Mouse (Mus musculus) midbrain, postnatal 0 days (tissue): ENCODE data around the gene Cma2. TPM values are rescaled to one million over a fixed set of nuclear protein-coding genes. Genes with fewer than 3 reads are reported as not detected.
A peak's percentile ranks its signal among the peaks of the same experiment; 100 is the strongest.

ENCODE experiments used
- ATAC-seq: fragments of 200-750 bp; cut with Nextera tagmentation; 2 replicates; pipeline ENCODE4 v1.8.0; 2017; ENCODE audit warnings: moderate number of reproducible peaks, mild to moderate bottlenecking, moderate TSS enrichment, moderate library complexity; ENCODE audit not compliant: low FRiP score
- DNase-seq: peaks from one replicate; pipeline ENCODE4 v3.0.0-alpha.2; 2015; ENCODE audit warnings: low spot score
- H3K27ac ChIP-seq: fragments of 300-500 bp; sonication (generic); 2 replicates; pipeline ENCODE4 v1.5.1; 2014; ENCODE audit warnings: low read depth, mild to moderate bottlenecking, low read length, mixed read lengths
- H3K27me3 ChIP-seq: fragments of 300-500 bp; sonication (generic); 2 replicates; pipeline ENCODE4 v1.6.1; 2014; ENCODE audit warnings: low read length, control low read depth, mixed read lengths; ENCODE audit not compliant: insufficient read depth
- H3K36me3 ChIP-seq: fragments of 300-500 bp; sonication (generic); 2 replicates; pipeline ENCODE4 v1.6.1; 2014; ENCODE audit warnings: low read length, control low read depth, mixed read lengths; ENCODE audit not compliant: insufficient read depth
- H3K4me1 ChIP-seq: fragments of 300-500 bp; sonication (generic); 2 replicates; pipeline ENCODE4 v1.6.1; 2014; ENCODE audit warnings: mild to moderate bottlenecking, control low read depth, antibody characterized with exemption, low read length, mixed read lengths; ENCODE audit not compliant: insufficient read depth
- H3K4me2 ChIP-seq: fragments of 300-500 bp; sonication (generic); 2 replicates; pipeline ENCODE4 v1.6.1; 2014; ENCODE audit warnings: low read depth, mild to moderate bottlenecking, low read length, mixed read lengths; ENCODE audit not compliant: poor library complexity, severe bottlenecking
- H3K4me3 ChIP-seq: fragments of 300-500 bp; sonication (generic); 2 replicates; pipeline ENCODE4 v1.5.1; 2014; ENCODE audit warnings: low read depth, mild to moderate bottlenecking, low read length, moderate library complexity
- H3K9ac ChIP-seq: fragments of 300-500 bp; sonication (generic); replicated peaks from 2 replicates; pipeline ENCODE4 v1.6.1; 2014; ENCODE audit warnings: mild to moderate bottlenecking, low read length, moderate library complexity, mixed read lengths; ENCODE audit not compliant: poor library complexity, severe bottlenecking
- H3K9me3 ChIP-seq: fragments of 300-500 bp; sonication (generic); 2 replicates; pipeline ENCODE4 v1.6.1; 2016; ENCODE audit warnings: low read length, control low read depth
- CTCF ChIP-seq: IDR thresholded peaks from 2 replicates; pipeline ENCODE4 v1.5.1; 2016; ENCODE audit warnings: antibody characterized with exemption, mild to moderate bottlenecking
- WGBS: fragments of 180-500 bp; shearing (Covaris S2); extraction: QIAGEN DNeasy Blood & Tissue Kit; methylation state at CpG from one replicate; pipeline ENCODE4 v1.1.7; 2014; 5-methylcytosine and 5-hydroxymethylcytosine counted together
- polyA plus RNA-seq: library from polyadenylated mRNA; unstranded; fragments of >200 nt; fragmentation: Nextera tagmentation; extraction: Ambion mirVana; gene quantifications from 2 replicates; pipeline ENCODE4 v1.2.1, GENCODE M21; 2015
- total RNA-seq: library from RNA; depleted of rRNA; stranded (reverse); fragments of >200 nt; gene quantifications from 2 replicates; pipeline ENCODE4 v1.2.3, GENCODE M21; 2014

Gene Cma2
- total and polyA plus RNA-seq, 2 experiments from 2014 or later: not detected

DNA sequence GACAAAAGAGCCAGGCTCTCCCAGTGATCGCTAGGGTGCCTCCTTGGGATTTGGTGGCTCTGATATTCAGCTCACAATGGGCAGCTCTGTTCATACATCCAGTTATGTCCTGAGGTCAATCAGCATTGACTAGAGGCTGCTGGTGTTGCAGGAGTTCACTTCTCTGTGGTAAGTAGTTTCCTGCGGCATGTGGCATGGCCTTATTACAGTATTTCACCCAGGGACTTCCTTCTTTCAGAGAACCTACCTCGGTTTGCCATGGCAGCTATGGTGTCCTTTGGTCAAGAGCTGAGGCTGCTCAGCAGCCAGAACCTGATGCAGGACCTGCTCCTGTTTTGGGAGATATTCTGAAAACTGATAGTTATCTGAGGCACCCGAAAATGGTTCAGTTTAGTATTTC is 23.9 kb upstream of the Cma2 start:
- DNase-seq (no peak), ATAC-seq (no peak)
- H3K9me3 ChIP-seq: no peaks in the 10 kb centered on the region
- H3K27ac ChIP-seq: no peak overlapping the region
- H3K4me3 ChIP-seq: no peak overlapping the region
- H3K9ac ChIP-seq: no peak overlapping the region
- WGBS: 93% methylated on average over 4 of the region's 4 CpGs
- H3K4me1 ChIP-seq: no peaks in the 10 kb centered on the region
- H3K4me2 ChIP-seq: no peak overlapping the region
- H3K36me3 ChIP-seq: no peaks in the 10 kb centered on the region
- H3K27me3 ChIP-seq: no peaks in the 10 kb centered on the region
- TF ChIP-seq CTCF: no peak

GRCm38 (mm10) chr14:55929263-55929997 is 21.4 kb upstream of the Cma2 start:
- Histone ChIP-seq H3K27me3 (no peaks in the 10 kb centered on the region), H3K4me1 (no peaks in the 10 kb centered on the region), H3K9me3 (no peaks in the 10 kb centered on the region), H3K4me3 (no peak overlapping the region), H3K9ac (no peak overlapping the region), H3K4me2 (no peak overlapping the region), H3K36me3 (no peaks in the 10 kb centered on the region), H3K27ac (no peak overlapping the region)
- 84% methylated on average over 12 of the region's 12 CpGs for WGBS
- DNase-seq: no peak
- no peak for ATAC-seq
- no peak for TF ChIP-seq CTCF

DNA sequence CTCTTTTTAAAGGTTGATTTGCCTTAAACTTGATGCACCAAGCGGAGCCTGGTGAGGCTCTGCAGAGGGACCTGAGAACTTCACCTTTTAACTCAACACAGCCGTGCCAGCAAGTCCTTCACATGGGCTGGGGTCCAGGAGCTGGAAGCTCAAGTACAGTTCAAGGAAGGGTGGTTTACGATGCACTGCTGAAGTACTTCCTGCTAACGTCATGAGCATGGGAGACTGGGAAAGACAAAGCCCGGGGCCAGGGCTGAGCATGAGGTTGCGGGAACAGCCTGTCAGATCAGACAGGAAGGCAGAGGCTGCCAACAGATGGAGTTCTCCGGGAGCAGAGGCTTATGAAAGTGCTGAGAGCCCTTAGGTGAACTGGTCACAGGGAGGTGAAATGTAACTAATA is 17.2 kb upstream of the Cma2 start:
- Histone ChIP-seq H3K9me3 (no peaks in the 10 kb centered on the region), H3K27ac (no peak overlapping the region), H3K9ac (no peak overlapping the region), H3K4me3 (no peak overlapping the region), H3K4me2 (no peak overlapping the region), H3K36me3 (no peaks in the 10 kb centered on the region), H3K27me3 (no peaks in the 10 kb centered on the region), H3K4me1 (no peaks in the 10 kb centered on the region)
- TF ChIP-seq CTCF: no peak
- WGBS: 62% methylated on average over 7 of the region's 7 CpGs
- DNase-seq (peak; percentile 12), ATAC-seq (no peak)

GRCm38 (mm10) chr14:55940070-55940800 is 10.5 kb upstream of the Cma2 start:
- WGBS: 56% methylated on average over 7 of the region's 7 CpGs
- Histone ChIP-seq H3K36me3 (no peaks in the 10 kb centered on the region), H3K9me3 (no peaks in the 10 kb centered on the region), H3K4me2 (no peak overlapping the region), H3K27ac (no peak overlapping the region), H3K9ac (no peak overlapping the region), H3K4me1 (no peaks in the 10 kb centered on the region), H3K27me3 (no peaks in the 10 kb centered on the region), H3K4me3 (no peak overlapping the region)
- peak; percentile 31; the same call in 1 of the 2 replicates for ATAC-seq
- peak; percentile 52 for TF ChIP-seq CTCF
- peak; percentile 29 for DNase-seq

- H3K27me3 ChIP-seq: no peaks in the 10 kb centered on the region
- ATAC-seq (no peak), DNase-seq (no peak)
- no peak overlapping the region for H3K27ac ChIP-seq
- H3K9ac ChIP-seq: no peak overlapping the region
- no peak for TF ChIP-seq CTCF
- no peaks in the 10 kb centered on the region for H3K4me1 ChIP-seq
- H3K4me2 ChIP-seq: no peak overlapping the region
- no peaks in the 10 kb centered on the region for H3K36me3 ChIP-seq
- H3K9me3 ChIP-seq: no peaks in the 10 kb centered on the region
- 88% methylated on average over 11 of the region's 11 CpGs for WGBS
- no peak overlapping the region for H3K4me3 ChIP-seq
These were observed 7.2 kb upstream of the Cma2 start for GRCm38 (mm10) chr14:55943601-55944000.

DNA sequence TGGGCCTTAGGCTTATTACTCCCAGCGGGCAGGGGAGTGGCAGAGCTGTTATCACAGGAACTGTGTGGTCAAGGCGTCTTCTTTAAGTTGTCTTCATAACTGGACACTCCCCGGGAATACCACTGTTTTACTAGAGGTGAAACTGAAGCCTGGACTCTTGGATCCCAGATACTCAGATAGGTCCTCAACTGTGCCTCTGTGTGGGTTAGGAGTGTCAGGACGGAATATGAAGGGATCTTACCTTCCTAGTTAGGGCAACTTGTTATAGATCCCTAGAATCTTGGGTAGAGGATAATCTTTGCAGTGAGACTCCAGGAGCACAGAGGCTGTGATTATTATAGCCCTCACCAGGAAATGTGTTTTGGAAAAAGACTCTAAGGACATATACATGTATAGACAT is 6.2 kb upstream of the Cma2 start, which contains the start of gene Cma1:
Cma1 (minus strand) TSS at position 101 of the 400 bp plus-strand sequence.
- Histone ChIP-seq H3K9ac (no peak within 1 kb of the TSS), H3K36me3 (no peaks in the 10 kb centered on the region), H3K4me1 (no peaks in the 10 kb centered on the region), H3K9me3 (no peaks in the 10 kb centered on the region), H3K27ac (no peak within 1 kb of the TSS), H3K27me3 (no peaks in the 10 kb centered on the region), H3K4me2 (no peak within 1 kb of the TSS), H3K4me3 (no peak within 1 kb of the TSS)
- 80% methylated on average over 4 of the region's 4 CpGs for WGBS
- ATAC-seq (no peak), DNase-seq (no peak)
- TF ChIP-seq CTCF: no peak
